Mouse (Mus musculus) forebrain, embryonic 11.5 days (tissue): ENCODE measurements around the gene Cebpz. TPM values are rescaled to one million over a fixed set of nuclear protein-coding genes. Genes with fewer than 3 reads are reported as not detected.

Experiments used
- ATAC-seq: fragments of 200-750 bp; cut with Nextera tagmentation; replicated peaks from 2 replicates; pipeline ENCODE4 v1.8.0; 2017; ENCODE audit warnings: moderate TSS enrichment; ENCODE audit not compliant: low FRiP score
- DNase-seq: peaks from one replicate; pipeline ENCODE4 v3.0.0-alpha.2; 2017; ENCODE audit warnings: low spot score
- H3K27ac ChIP-seq: fragments of 300-500 bp; sonication (generic); 2 replicates; pipeline ENCODE4 v1.5.1; 2014; ENCODE audit warnings: low read depth, low read length
- H3K27me3 ChIP-seq: fragments of 300-500 bp; sonication (generic); 2 replicates; pipeline ENCODE4 v1.6.1; 2014; ENCODE audit warnings: mild to moderate bottlenecking, low read length, mixed read lengths; ENCODE audit not compliant: control insufficient read depth, insufficient read depth
- H3K36me3 ChIP-seq: fragments of 300-500 bp; sonication (generic); 2 replicates; pipeline ENCODE4 v1.6.1; 2014; ENCODE audit warnings: mild to moderate bottlenecking, low read length, moderate library complexity, mixed read lengths; ENCODE audit not compliant: control insufficient read depth, insufficient read depth
- H3K4me1 ChIP-seq: fragments of 300-500 bp; sonication (generic); replicated peaks from 2 replicates; pipeline ENCODE4 v1.6.1; 2014; ENCODE audit warnings: low read length, mixed read lengths; ENCODE audit not compliant: control insufficient read depth, insufficient read depth
- H3K4me2 ChIP-seq: fragments of 300-500 bp; sonication (generic); 2 replicates; pipeline ENCODE4 v1.6.1; 2014; ENCODE audit warnings: low read depth, mild to moderate bottlenecking, low read length, moderate library complexity, mixed read lengths; ENCODE audit not compliant: severe bottlenecking
- H3K4me3 ChIP-seq: fragments of 300-500 bp; sonication (generic); 2 replicates; pipeline ENCODE4 v1.5.1; 2014; ENCODE audit warnings: low read depth, low read length
- H3K9ac ChIP-seq: fragments of 300-500 bp; sonication (generic); 2 replicates; pipeline ENCODE4 v1.6.1; 2014; ENCODE audit warnings: low read length
- H3K9me3 ChIP-seq: fragments of 300-500 bp; sonication (generic); 2 replicates; pipeline ENCODE4 v1.6.1; 2016; ENCODE audit warnings: low read length, mixed read lengths; ENCODE audit not compliant: control insufficient read depth
- WGBS: fragments of 180-500 bp; shearing (Covaris S2); extraction: QIAGEN DNeasy Blood & Tissue Kit; methylation state at CpG from one replicate; pipeline ENCODE4 v1.1.7; 2014; 5-methylcytosine and 5-hydroxymethylcytosine counted together
- polyA plus RNA-seq: library from polyadenylated mRNA; unstranded; fragments of >200 nt; fragmentation: Nextera tagmentation; extraction: Ambion mirVana; gene quantifications from 2 replicates; pipeline ENCODE4 v1.2.1, GENCODE M21; 2014

The Cebpz gene
- polyA plus RNA-seq, 1 experiment from 2014 or later = 57.6 TPM

- H3K4me2 ChIP-seq = peak within 1 kb of the TSS; percentile 65
- peak; percentile 95 for ATAC-seq
- WGBS = under 1% methylated on average over 37 of the region's 37 CpGs
Observed at GRCm38 (mm10) chr17:78916369-78916813, 20.5 kb downstream of the Cebpz start, which contains the start of gene Cebpzos. Cebpzos (plus strand) TSS chr17:78916500.

GRCm38 (mm10) chr17:78915772-78916171, 21.1 kb downstream of the Cebpz start:
- Histone ChIP-seq H3K27ac (no peak overlapping the region), H3K4me3 (peak overlapping the region; percentile 63), H3K4me2 (peak overlapping the region; percentile 65), H3K36me3 (no peaks in the 10 kb centered on the region; the same call in 1 of the 2 replicates), H3K4me1 (no peaks in the 10 kb centered on the region; the same call in 1 of the 2 replicates), H3K9me3 (no peaks in the 10 kb centered on the region), H3K9ac (peak overlapping the region; percentile 67), H3K27me3 (no peaks in the 10 kb centered on the region)
- no peak for DNase-seq
- 47% methylated on average over 6 of the region's 6 CpGs for WGBS
- peak; percentile 19 for ATAC-seq

More at GRCm38 (mm10) chr17:78916369-78916813, 20.5 kb downstream of the Cebpz start, which contains the start of gene Cebpzos:
- H3K27me3 ChIP-seq = no peaks in the 10 kb centered on the region
- H3K27ac ChIP-seq = peak within 1 kb of the TSS; percentile 58
- no peaks in the 10 kb centered on the region for H3K9me3 ChIP-seq
- no peaks in the 10 kb centered on the region; the same call in 1 of the 2 replicates for H3K4me1 ChIP-seq
- H3K4me3 ChIP-seq = peak within 1 kb of the TSS; percentile 63
- H3K36me3 ChIP-seq = peaks cover 3% of the 10 kb centered on the region
- peak within 1 kb of the TSS; percentile 67 for H3K9ac ChIP-seq
- peak; percentile 92 for DNase-seq

- Histone ChIP-seq H3K4me3 (no peak overlapping the region), H3K27me3 (no peaks in the 10 kb centered on the region), H3K36me3 (no peaks in the 10 kb centered on the region), H3K4me2 (no peak overlapping the region), H3K9ac (no peak overlapping the region), H3K27ac (no peak overlapping the region), H3K9me3 (no peaks in the 10 kb centered on the region), H3K4me1 (no peaks in the 10 kb centered on the region; the same call in 1 of the 2 replicates)
- DNase-seq (no peak), ATAC-seq (no peak)
- WGBS = 92% methylated on average over 3 of the region's 3 CpGs
Observed at GRCm38 (mm10) chr17:78913921-78914320, 22.9 kb downstream of the Cebpz start.

- no peaks in the 10 kb centered on the region for H3K9me3 ChIP-seq
Observed at GRCm38 (mm10) chr17:78912861-78913281, 24.0 kb downstream of the Cebpz start.

GRCm38 (mm10) chr17:78909374-78909773, 27.5 kb downstream of the Cebpz start:
- no peak overlapping the region for H3K4me3 ChIP-seq
- H3K4me1 ChIP-seq = no peaks in the 10 kb centered on the region
- no peak overlapping the region for H3K27ac ChIP-seq
- no peak overlapping the region for H3K9ac ChIP-seq
- H3K4me2 ChIP-seq = no peak overlapping the region
- ATAC-seq (no peak), DNase-seq (no peak)
- no peaks in the 10 kb centered on the region for H3K36me3 ChIP-seq
- 83% methylated on average over 2 of the region's 2 CpGs for WGBS
- no peaks in the 10 kb centered on the region for H3K9me3 ChIP-seq
- H3K27me3 ChIP-seq = no peaks in the 10 kb centered on the region

More at GRCm38 (mm10) chr17:78912861-78913281, 24.0 kb downstream of the Cebpz start:
- no peaks in the 10 kb centered on the region for H3K27me3 ChIP-seq
- peak overlapping the region; percentile 20; the same call in 1 of the 2 replicates for H3K9ac ChIP-seq
- H3K36me3 ChIP-seq = no peaks in the 10 kb centered on the region
- 31% methylated on average over 6 of the region's 6 CpGs for WGBS
- no peak overlapping the region for H3K27ac ChIP-seq
- no peak for DNase-seq
- H3K4me1 ChIP-seq = no peaks in the 10 kb centered on the region; the same call in 1 of the 2 replicates
- peak overlapping the region; percentile 27; the same call in 1 of the 2 replicates for H3K4me3 ChIP-seq
- peak; percentile 29; the same call in 1 of the 2 replicates for ATAC-seq
- H3K4me2 ChIP-seq = peak overlapping the region; percentile 48

GRCm38 (mm10) chr17:78906892-78907291, 30.0 kb downstream of the Cebpz start, which contains the start of gene Sult6b1:
Sult6b1 (minus strand) TSS chr17:78906992.
- Histone ChIP-seq H3K27me3 (no peaks in the 10 kb centered on the region), H3K36me3 (no peaks in the 10 kb centered on the region), H3K4me1 (no peaks in the 10 kb centered on the region), H3K4me3 (no peak within 1 kb of the TSS), H3K4me2 (no peak within 1 kb of the TSS), H3K9ac (no peak within 1 kb of the TSS), H3K27ac (no peak within 1 kb of the TSS), H3K9me3 (no peaks in the 10 kb centered on the region)
- DNase-seq (no peak), ATAC-seq (no peak)
- WGBS = 84% methylated on average over 5 of the region's 5 CpGs

- Histone ChIP-seq H3K9me3 (no peaks in the 10 kb centered on the region), H3K4me2 (no peak overlapping the region), H3K36me3 (no peaks in the 10 kb centered on the region), H3K4me1 (no peaks in the 10 kb centered on the region), H3K27me3 (no peaks in the 10 kb centered on the region), H3K27ac (no peak overlapping the region), H3K9ac (no peak overlapping the region), H3K4me3 (no peak overlapping the region)
- 86% methylated on average over 2 of the region's 2 CpGs for WGBS
- no peak for ATAC-seq
- DNase-seq = no peak
Observed at GRCm38 (mm10) chr17:78903158-78903557, 33.7 kb downstream of the Cebpz start.

- 50% methylated on average over 8 of the region's 8 CpGs for WGBS
- no peak for DNase-seq
- ATAC-seq = no peak
Observed at GRCm38 (mm10) chr17:78895394-78895793, 41.5 kb downstream of the Cebpz start.

GRCm38 (mm10) chr17:78894991-78895390, 41.9 kb downstream of the Cebpz start:
- Histone ChIP-seq H3K4me1 (no peaks in the 10 kb centered on the region), H3K27me3 (no peaks in the 10 kb centered on the region), H3K4me3 (no peak overlapping the region), H3K4me2 (no peak overlapping the region), H3K9ac (no peak overlapping the region), H3K9me3 (no peaks in the 10 kb centered on the region), H3K36me3 (no peaks in the 10 kb centered on the region), H3K27ac (no peak overlapping the region)
- DNase-seq (no peak), ATAC-seq (no peak)
- 85% methylated on average over 7 of the region's 7 CpGs for WGBS

More at GRCm38 (mm10) chr17:78895394-78895793, 41.5 kb downstream of the Cebpz start:
- Histone ChIP-seq H3K4me3 (no peak overlapping the region), H3K4me2 (0 out of 2 replicates have a peak overlapping the region, but pooled peaks have one; percentile 15), H3K27ac (no peak overlapping the region), H3K9ac (no peak overlapping the region), H3K4me1 (no peaks in the 10 kb centered on the region), H3K36me3 (no peaks in the 10 kb centered on the region), H3K27me3 (no peaks in the 10 kb centered on the region), H3K9me3 (no peaks in the 10 kb centered on the region)
